Mouse (Mus musculus): ENCODE data around the gene Atp5s.

DNA sequence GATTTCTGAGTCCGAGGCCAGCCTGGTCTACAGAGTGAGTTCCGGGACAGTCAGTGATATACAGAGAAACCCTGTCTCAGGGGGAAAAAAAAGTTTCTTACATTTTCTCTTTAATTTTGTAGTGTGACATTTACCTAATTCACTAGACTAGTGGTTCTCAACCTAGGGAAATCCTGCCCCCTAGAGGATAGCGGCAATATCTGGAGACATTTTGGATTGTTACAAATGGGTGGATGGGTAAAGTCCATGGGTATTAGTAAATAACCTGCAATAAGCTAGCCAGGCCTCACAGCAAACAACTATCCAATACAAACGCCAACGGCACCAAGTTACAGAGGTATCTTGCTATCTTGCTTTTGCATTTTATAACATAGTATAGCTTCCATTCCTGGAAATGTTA, 28.0 kb upstream of the Atp5s start:
- TF ChIP-seq CTCF (IDR thresholded peaks at IDR 0.05; ENCODE audit: extremely low read depth, insufficient read depth, low read length) (peak; percentile 40; the same call in 1 of the 2 replicates), POLR2A (IDR thresholded peaks at IDR 0.05; ENCODE audit: extremely low read depth, insufficient read depth, low read length) (no peak)
